Mouse (Mus musculus) hindbrain, embryonic 16.5 days (tissue): ENCODE measurements around the gene Rbm47. TPM values are rescaled to one million over a fixed set of nuclear protein-coding genes. Genes with fewer than 3 reads are reported as not detected.

Experiments used
- ATAC-seq: fragments of 200-750 bp; cut with Nextera tagmentation; 2 replicates; pipeline ENCODE4 v1.8.0; 2017; ENCODE audit warnings: moderate TSS enrichment, moderate library complexity
- H3K27ac ChIP-seq: fragments of 300-500 bp; sonication (generic); 2 replicates; pipeline ENCODE4 v1.5.1; 2014; ENCODE audit warnings: low read depth, mild to moderate bottlenecking, control low read depth, low read length, moderate library complexity
- H3K27me3 ChIP-seq: fragments of 300-500 bp; sonication (generic); replicated peaks from 2 replicates; pipeline ENCODE4 v1.6.1; 2014; ENCODE audit warnings: low read length; ENCODE audit not compliant: control insufficient read depth, insufficient read depth
- H3K36me3 ChIP-seq: fragments of 300-500 bp; sonication (generic); 2 replicates; pipeline ENCODE4 v1.6.1; 2014; ENCODE audit warnings: mild to moderate bottlenecking, low read length, moderate library complexity, mixed read lengths; ENCODE audit not compliant: control insufficient read depth, insufficient read depth
- H3K4me1 ChIP-seq: fragments of 300-500 bp; sonication (generic); 2 replicates; pipeline ENCODE4 v1.6.1; 2014; ENCODE audit warnings: low read depth, low read length; ENCODE audit not compliant: control insufficient read depth, insufficient read depth
- H3K4me2 ChIP-seq: fragments of 300-500 bp; sonication (generic); 2 replicates; pipeline ENCODE4 v1.6.1; 2014; ENCODE audit warnings: mild to moderate bottlenecking, low read length, control low read depth, moderate library complexity
- H3K4me3 ChIP-seq: fragments of 300-500 bp; sonication (generic); 2 replicates; pipeline ENCODE4 v1.5.1; 2014; ENCODE audit warnings: mild to moderate bottlenecking, low read length, control low read depth, moderate library complexity
- H3K9ac ChIP-seq: fragments of 300-500 bp; sonication (generic); 2 replicates; pipeline ENCODE4 v1.6.1; 2014; ENCODE audit warnings: low read depth, mild to moderate bottlenecking, control low read depth, low read length, moderate library complexity
- H3K9me3 ChIP-seq: fragments of 300-500 bp; sonication (generic); 2 replicates; pipeline ENCODE4 v1.6.1; 2014; ENCODE audit warnings: mild to moderate bottlenecking, low read length, moderate library complexity; ENCODE audit not compliant: control insufficient read depth
- WGBS: fragments of 180-500 bp; shearing (Covaris S2); extraction: QIAGEN DNeasy Blood & Tissue Kit; methylation state at CpG from one replicate; pipeline ENCODE4 v1.1.7; 2014; 5-methylcytosine and 5-hydroxymethylcytosine counted together
- polyA plus RNA-seq: library from polyadenylated mRNA; unstranded; fragments of >200 nt; fragmentation: Nextera tagmentation; extraction: Ambion mirVana; gene quantifications from 2 replicates; pipeline ENCODE4 v1.2.1, GENCODE M21; 2015

Gene Rbm47
- polyA plus RNA-seq, 1 experiment from 2014 or later: 6.7 TPM

DNA sequence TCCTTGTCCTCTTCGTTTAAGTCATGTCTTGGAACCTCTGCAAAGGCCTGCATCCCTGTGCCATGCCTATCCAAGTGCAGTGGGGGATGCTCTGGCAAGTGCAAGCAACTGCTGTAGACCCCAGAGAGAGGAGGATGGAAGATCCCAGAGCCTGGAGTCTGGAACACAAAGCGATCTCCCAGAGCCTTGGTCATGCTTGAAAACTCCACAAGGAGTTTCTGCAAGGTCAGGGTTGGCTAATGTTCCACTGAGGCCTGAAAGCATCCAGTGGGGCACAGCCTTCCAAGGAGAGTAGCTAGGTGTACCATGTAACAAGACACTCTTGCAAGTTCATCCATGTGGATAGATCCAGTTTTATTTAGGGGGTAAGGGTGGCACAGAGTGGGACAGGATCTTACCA lies 158.5 kb downstream of the Rbm47 start:
- Histone ChIP-seq H3K27ac (no peak overlapping the region), H3K4me2 (no peak overlapping the region), H3K4me3 (no peak overlapping the region), H3K27me3 (no peaks in the 10 kb centered on the region), H3K4me1 (no peaks in the 10 kb centered on the region), H3K9me3 (no peaks in the 10 kb centered on the region), H3K9ac (no peak overlapping the region), H3K36me3 (no peaks in the 10 kb centered on the region)
- no peak for ATAC-seq
- 90% methylated on average over 2 of the region's 2 CpGs for WGBS

DNA sequence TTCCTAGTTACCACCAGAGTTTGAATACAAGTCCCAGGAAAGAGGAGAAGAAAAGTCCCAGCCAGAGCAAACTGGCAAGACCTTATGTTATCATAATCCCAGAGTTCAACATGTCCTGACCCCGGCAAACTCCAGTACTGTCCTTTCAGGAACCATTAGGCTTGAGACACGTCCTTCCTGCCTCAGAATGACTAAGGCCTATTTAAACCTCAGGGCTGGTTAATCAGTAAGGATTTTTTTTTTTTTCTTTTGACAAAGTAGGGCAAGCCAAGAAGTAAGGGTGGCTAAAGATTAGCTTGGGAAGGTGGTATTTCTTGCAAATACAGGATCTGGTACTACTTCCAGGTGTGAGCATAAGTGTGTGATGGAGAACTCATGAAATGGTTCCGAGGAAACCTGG lies 158.9 kb downstream of the Rbm47 start:
- Histone ChIP-seq H3K9ac (no peak overlapping the region), H3K4me1 (no peaks in the 10 kb centered on the region), H3K9me3 (no peaks in the 10 kb centered on the region), H3K4me2 (no peak overlapping the region), H3K36me3 (no peaks in the 10 kb centered on the region), H3K4me3 (no peak overlapping the region), H3K27me3 (no peaks in the 10 kb centered on the region), H3K27ac (no peak overlapping the region)
- 86% methylated on average over 3 of the region's 3 CpGs for WGBS
- no peak for ATAC-seq

DNA sequence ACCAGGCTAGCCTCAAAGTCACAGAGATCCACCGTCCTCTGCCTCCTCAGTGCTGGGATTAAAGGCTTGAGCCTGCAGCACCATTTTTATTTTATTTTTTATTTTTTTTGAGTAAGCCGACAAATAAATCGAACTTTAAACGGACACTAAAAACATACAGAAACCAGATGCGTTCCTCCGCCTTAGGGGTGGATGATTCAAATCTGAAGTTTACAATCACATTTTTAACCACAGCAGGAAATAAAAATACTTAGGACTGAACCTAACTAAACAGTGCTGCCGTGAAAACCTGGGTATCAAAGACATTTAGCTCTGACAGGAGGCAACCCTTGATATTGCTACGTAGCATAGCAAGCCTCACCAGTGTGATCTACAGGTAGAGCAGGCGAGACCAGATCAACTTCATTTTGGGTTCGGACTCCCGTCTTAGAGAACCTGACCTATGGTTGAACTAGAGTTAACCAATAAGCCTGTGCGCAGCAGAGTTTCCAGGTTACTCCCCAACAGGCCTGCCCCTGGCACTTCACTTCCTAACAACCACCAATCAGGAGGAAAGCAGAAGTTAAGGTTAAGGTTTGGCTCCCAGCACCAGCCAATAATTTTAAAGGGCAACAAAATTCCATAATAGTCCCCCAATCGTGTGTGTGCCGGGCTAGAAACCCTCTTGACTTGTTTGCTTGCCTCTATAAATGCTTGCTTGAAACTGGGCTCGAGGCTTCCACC lies 164.5 kb downstream of the Rbm47 start:
- Histone ChIP-seq H3K27ac (no peak overlapping the region), H3K4me3 (no peak overlapping the region), H3K9ac (no peak overlapping the region), H3K27me3 (no peaks in the 10 kb centered on the region), H3K4me2 (no peak overlapping the region), H3K9me3 (no peaks in the 10 kb centered on the region), H3K4me1 (no peaks in the 10 kb centered on the region), H3K36me3 (no peaks in the 10 kb centered on the region)
- WGBS: 92% methylated on average over 15 of the region's 15 CpGs
- ATAC-seq: no peak

DNA sequence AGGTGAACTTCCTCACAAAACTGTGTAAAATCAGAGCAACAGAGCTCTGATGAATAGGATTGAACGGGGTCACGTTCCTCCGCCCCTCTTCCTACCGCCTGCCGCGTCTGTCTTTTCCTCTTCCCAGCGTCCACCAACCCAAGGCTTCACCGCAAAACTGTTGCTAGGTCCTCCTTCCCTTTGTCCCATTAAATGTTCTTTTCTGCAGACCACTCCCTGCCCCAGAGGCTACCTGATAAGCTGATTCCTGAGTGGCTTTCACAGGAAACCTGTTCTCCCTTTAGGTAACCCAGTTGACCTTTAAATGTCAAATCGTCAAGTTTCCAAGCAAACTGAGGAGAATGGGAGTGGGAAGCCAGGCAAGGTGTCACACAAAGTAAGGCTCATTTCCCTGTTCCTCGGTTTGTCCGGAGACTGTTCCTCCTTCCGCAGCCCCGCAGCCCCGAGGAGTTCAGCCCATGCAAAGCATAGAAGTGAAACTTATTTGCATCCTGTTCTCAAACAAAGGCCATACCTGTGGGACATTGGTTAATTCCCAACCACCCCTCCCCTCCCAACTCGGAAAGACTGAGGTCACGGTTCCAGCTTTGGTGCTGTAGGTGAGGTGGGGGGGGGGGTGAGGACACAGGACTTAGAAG lies 167.8 kb downstream of the Rbm47 start:
- H3K4me1 ChIP-seq: no peaks in the 10 kb centered on the region
- H3K27ac ChIP-seq: no peak overlapping the region
- no peak overlapping the region for H3K4me2 ChIP-seq
- H3K9me3 ChIP-seq: no peaks in the 10 kb centered on the region
- WGBS: 37% methylated on average over 16 of the region's 16 CpGs
- no peak overlapping the region for H3K9ac ChIP-seq
- no peak for ATAC-seq
- H3K36me3 ChIP-seq: no peaks in the 10 kb centered on the region
- H3K27me3 ChIP-seq: no peaks in the 10 kb centered on the region
- no peak overlapping the region for H3K4me3 ChIP-seq

DNA sequence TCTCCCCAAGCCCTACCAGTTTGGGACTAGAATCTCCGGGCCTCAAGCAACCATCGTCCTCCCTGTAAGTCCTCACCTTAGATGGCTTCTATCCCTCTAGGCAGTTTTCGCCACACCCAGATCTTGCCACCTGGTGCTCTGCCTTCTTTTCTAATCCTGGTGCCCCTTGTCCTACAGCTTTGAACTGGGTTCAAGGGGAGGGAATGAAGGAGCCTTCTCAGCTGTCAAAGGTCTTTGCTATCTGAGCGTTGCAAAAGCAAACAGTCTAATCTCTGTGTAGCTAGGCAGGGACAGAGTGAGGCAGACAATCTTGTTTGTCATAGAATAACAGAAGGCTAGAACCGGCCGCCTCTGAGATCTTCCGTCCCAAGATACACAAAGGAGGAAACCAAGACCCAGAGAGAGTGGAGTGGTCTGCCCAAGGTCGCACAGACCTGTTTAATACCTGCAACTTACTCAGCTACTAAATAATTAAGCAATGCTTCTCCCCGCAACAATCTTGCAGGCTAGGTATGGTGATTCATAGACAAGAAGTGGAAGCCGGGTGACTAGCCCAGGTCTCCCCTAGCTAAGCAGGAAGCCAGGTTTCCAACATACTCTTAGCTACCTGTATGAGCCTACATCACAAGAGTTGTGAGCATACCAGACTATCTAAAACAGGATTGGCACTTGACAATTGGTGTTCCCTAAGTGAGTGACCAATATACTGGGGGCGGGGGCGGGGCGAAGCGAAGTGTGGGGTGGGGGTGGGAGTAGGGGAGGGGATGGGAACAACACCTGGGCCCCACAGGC lies 168.6 kb downstream of the Rbm47 start, which contains the start of gene 9130230L23Rik:
TSS of gene 9130230L23Rik (minus strand) at position 152 of the 792 bp plus-strand sequence.
- Histone ChIP-seq H3K4me1 (no peaks in the 10 kb centered on the region), H3K4me2 (no peak within 1 kb of the TSS), H3K27ac (no peak within 1 kb of the TSS), H3K4me3 (no peak within 1 kb of the TSS), H3K9me3 (no peaks in the 10 kb centered on the region), H3K27me3 (no peaks in the 10 kb centered on the region), H3K9ac (no peak within 1 kb of the TSS), H3K36me3 (no peaks in the 10 kb centered on the region)
- 71% methylated on average over 14 of the region's 14 CpGs for WGBS
- ATAC-seq: no peak

DNA sequence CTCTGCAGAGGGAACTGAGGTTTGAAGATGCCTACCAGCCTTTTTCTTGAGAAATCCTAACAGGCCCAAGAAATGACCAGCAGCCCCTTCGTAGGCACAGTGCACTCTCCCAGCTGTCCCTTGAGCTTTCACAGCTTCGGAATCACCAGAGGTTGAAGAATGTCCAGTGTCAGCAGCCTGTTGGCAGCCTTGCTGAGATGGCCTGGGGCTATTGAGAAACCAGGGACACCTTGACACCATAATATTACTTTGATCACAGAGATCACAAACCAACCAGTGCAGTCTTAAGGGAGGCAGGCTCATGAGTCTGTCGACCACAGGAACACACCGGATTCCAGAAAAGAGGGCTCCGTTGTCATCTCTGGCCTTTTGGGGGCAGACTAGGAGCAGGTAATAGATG lies 171.7 kb downstream of the Rbm47 start:
- H3K27ac ChIP-seq: no peak overlapping the region
- H3K4me3 ChIP-seq: no peak overlapping the region
- no peak for ATAC-seq
- no peaks in the 10 kb centered on the region for H3K36me3 ChIP-seq
- H3K9ac ChIP-seq: no peak overlapping the region
- H3K4me2 ChIP-seq: no peak overlapping the region
- no peaks in the 10 kb centered on the region for H3K9me3 ChIP-seq
- WGBS: 73% methylated on average over 5 of the region's 5 CpGs
- H3K4me1 ChIP-seq: no peaks in the 10 kb centered on the region
- H3K27me3 ChIP-seq: no peaks in the 10 kb centered on the region

DNA sequence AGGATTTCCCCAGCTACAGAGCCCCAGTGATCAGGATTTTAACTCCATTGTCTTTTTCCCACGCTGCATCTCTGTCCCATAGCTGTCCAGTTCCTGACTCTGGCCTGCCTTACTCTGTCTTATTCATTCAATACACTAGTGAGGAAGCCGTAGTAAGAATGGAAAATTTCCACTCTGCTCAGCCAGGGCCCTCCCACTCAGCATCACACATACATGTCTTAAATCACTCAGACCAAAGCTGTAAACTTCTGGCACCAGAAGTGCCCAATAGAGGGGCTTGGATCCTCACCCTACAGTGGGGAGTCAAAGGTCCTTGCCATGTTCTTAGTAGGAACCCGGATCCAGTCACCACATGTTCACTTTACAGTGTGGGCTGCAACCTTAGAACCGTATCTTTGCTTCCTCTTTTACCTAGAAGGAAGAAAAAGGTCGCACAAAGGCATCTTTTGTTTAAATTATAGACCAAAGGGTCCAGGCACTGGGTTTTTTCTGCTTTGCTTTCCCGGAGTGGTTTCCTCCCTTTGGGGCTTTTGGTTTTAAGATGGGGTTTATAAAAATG lies 172.3 kb downstream of the Rbm47 start:
- no peaks in the 10 kb centered on the region for H3K27me3 ChIP-seq
- H3K36me3 ChIP-seq: no peaks in the 10 kb centered on the region
- H3K4me1 ChIP-seq: no peaks in the 10 kb centered on the region
- no peak overlapping the region for H3K4me3 ChIP-seq
- H3K9me3 ChIP-seq: no peaks in the 10 kb centered on the region
- no peak overlapping the region for H3K9ac ChIP-seq
- H3K27ac ChIP-seq: no peak overlapping the region
- no peak overlapping the region for H3K4me2 ChIP-seq
- ATAC-seq: no peak
- WGBS: 79% methylated on average over 6 of the region's 6 CpGs

DNA sequence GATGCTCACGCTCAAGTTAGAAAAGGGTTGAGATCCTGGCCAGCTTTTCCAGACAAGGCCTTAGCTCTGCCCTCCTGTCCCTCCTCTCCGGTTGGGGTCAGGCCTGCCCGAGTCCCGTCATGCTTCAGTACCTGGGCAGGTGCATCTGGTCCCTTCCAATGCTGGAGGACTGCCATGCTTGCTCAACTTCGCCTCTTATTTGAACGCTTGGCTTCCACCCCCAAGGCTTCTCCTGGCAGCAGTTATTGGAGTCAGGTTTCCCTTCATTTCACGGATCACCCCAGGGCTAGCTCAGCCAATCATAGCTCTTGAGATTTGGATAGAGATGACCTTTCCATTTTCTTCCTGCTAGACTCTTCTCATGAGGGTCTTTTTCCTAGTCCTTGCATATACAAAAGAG lies 172.8 kb downstream of the Rbm47 start:
- no peaks in the 10 kb centered on the region for H3K9me3 ChIP-seq
- H3K27me3 ChIP-seq: no peaks in the 10 kb centered on the region
- WGBS: 76% methylated on average over 7 of the region's 7 CpGs

DNA sequence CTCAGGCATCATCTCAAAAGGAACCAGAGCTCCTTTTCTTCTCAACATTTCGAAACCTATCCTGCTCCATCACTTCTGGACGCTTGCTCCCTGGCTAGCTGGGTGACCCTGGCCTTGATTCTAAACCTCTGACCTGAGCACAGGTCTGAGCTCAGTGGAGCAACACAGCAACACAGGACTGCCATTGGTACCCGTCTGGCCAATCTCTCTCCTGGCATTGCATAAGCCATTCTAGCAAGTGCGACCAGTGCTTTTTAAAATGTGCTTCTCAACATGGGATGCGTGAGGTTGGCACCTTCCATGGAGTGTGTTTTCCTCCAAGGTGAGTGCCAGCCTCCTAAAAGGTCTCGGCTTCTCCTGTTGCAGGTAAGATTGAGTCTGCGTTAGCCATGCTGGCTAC lies 173.8 kb downstream of the Rbm47 start:
- Histone ChIP-seq H3K27me3 (no peaks in the 10 kb centered on the region), H3K9ac (no peak overlapping the region), H3K36me3 (no peaks in the 10 kb centered on the region), H3K4me1 (no peaks in the 10 kb centered on the region), H3K4me2 (no peak overlapping the region), H3K27ac (no peak overlapping the region), H3K9me3 (no peaks in the 10 kb centered on the region), H3K4me3 (no peak overlapping the region)
- ATAC-seq: no peak
- WGBS: 89% methylated on average over 7 of the region's 7 CpGs

More for the DNA sequence above, 172.8 kb downstream of the Rbm47 start:
- H3K36me3 ChIP-seq: no peaks in the 10 kb centered on the region
- no peak overlapping the region for H3K4me2 ChIP-seq
- H3K27ac ChIP-seq: no peak overlapping the region
- ATAC-seq: no peak
- no peaks in the 10 kb centered on the region for H3K4me1 ChIP-seq
- H3K9ac ChIP-seq: no peak overlapping the region
- H3K4me3 ChIP-seq: no peak overlapping the region
